Mouse (Mus musculus): ENCODE measurements around the gene Klk1b4. TPM values are rescaled to one million over a fixed set of nuclear protein-coding genes. Genes with fewer than 3 reads are reported as not detected.

Gene Klk1b4
- polyA plus RNA-seq, 1 experiment from 2014 or later = not detected

- Histone ChIP-seq H3K27ac (no peak within 1 kb of the TSS), H3K4me3 (no peak within 1 kb of the TSS), H3K4me2 (no peak within 1 kb of the TSS), H3K4me1 (no peaks in the 10 kb centered on the region), H3K9ac (no peak within 1 kb of the TSS), H3K27me3 (peaks cover 7% of the 10 kb centered on the region; the same call in 1 of the 2 replicates), H3K36me3 (peaks cover 9% of the 10 kb centered on the region), H3K9me3 (no peaks in the 10 kb centered on the region)
- 87% methylated on average over 4 of the region's 4 CpGs for WGBS
- ATAC-seq (ENCODE audit: borderline replicate concordance, extremely low read depth, low FRiP score, low TSS enrichment) = no peak
Observed at GRCm38 (mm10) chr7:44257278-44257677, 50.0 kb downstream of the Klk1b4 start, which contains the start of gene Acp4. Acp4 (minus strand) TSS chr7:44257378.

DNA sequence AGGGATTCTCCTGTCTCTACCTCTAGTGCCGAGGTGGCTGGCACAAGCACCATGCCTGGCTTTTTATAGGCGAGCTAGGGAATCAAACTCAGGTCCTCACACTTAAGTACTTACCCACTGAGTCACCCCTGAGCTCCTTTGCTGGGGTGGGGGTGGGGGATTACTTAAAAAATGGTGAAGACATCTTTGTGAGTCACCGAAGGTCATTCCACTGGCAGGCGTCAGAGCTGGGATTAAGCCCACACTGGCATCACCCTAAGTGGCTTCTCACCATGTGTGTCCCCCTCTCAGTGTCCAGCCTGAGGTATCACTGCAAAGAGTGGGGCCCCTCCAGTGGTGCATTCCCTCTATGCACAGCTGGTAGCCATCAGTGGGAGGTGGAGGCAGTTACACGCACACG is 53.2 kb downstream of the Klk1b4 start:
- Histone ChIP-seq H3K9me3 (no peaks in the 10 kb centered on the region), H3K4me1 (peaks cover 5% of the 10 kb centered on the region; the same call in 1 of the 2 replicates), H3K4me2 (no peak overlapping the region), H3K36me3 (no peaks in the 10 kb centered on the region), H3K9ac (no peak overlapping the region), H3K27ac (no peak overlapping the region), H3K27me3 (peaks cover 26% of the 10 kb centered on the region), H3K4me3 (no peak overlapping the region)
- 66% methylated on average over 6 of the region's 6 CpGs for WGBS
- ATAC-seq (ENCODE audit: borderline replicate concordance, extremely low read depth, low FRiP score, low TSS enrichment) = no peak

- WGBS = 40% methylated on average over 5 of the region's 5 CpGs
- Histone ChIP-seq H3K27me3 (peaks cover 26% of the 10 kb centered on the region), H3K4me3 (no peak within 1 kb of the TSS), H3K9me3 (no peaks in the 10 kb centered on the region), H3K36me3 (no peaks in the 10 kb centered on the region), H3K27ac (no peak within 1 kb of the TSS), H3K4me1 (peaks cover 5% of the 10 kb centered on the region; the same call in 1 of the 2 replicates), H3K9ac (no peak within 1 kb of the TSS), H3K4me2 (no peak within 1 kb of the TSS)
- ATAC-seq (ENCODE audit: borderline replicate concordance, extremely low read depth, low FRiP score, low TSS enrichment) = no peak
Observed at GRCm38 (mm10) chr7:44261147-44261546, 53.9 kb downstream of the Klk1b4 start, which contains the start of gene Gm15517. Gm15517 (plus strand) TSS chr7:44261447.

Other genes starting within 250 kb of the Klk1b4 start
- gene Klk1b1, start 240.7 kb upstream of the Klk1b4 start, polyA plus RNA-seq (2015; fragmentation: Nextera tagmentation; extraction: Ambion mirVana) = not detected in 2 replicates
- gene Klk1b9, start 231.4 kb upstream of the Klk1b4 start, polyA plus RNA-seq (2015; fragmentation: Nextera tagmentation; extraction: Ambion mirVana) = not detected in 2 replicates
- not detected in 2 replicates for gene Klk1b11, start 211.6 kb upstream of the Klk1b4 start, polyA plus RNA-seq (2015; fragmentation: Nextera tagmentation; extraction: Ambion mirVana)
- gene Klk1b26, start 195.3 kb upstream of the Klk1b4 start, polyA plus RNA-seq (2015; fragmentation: Nextera tagmentation; extraction: Ambion mirVana) = not detected in 2 replicates
- not detected in 2 replicates for gene Klk1b27, start 155.1 kb upstream of the Klk1b4 start, polyA plus RNA-seq (2015; fragmentation: Nextera tagmentation; extraction: Ambion mirVana)
- gene Klk1b21, start 105.1 kb upstream of the Klk1b4 start, polyA plus RNA-seq (2015; fragmentation: Nextera tagmentation; extraction: Ambion mirVana) = not detected in 2 replicates
- not detected in 2 replicates for gene Klk1b22, start 94.8 kb upstream of the Klk1b4 start, polyA plus RNA-seq (2015; fragmentation: Nextera tagmentation; extraction: Ambion mirVana)
- not detected in 2 replicates for gene Klk1b16, start 70.7 kb upstream of the Klk1b4 start, polyA plus RNA-seq (2015; fragmentation: Nextera tagmentation; extraction: Ambion mirVana)
- not detected in 2 replicates for gene Klk1b24, start 19.2 kb upstream of the Klk1b4 start, polyA plus RNA-seq (2015; fragmentation: Nextera tagmentation; extraction: Ambion mirVana)
- not detected in 2 replicates for gene Klk1b3, start 9.2 kb upstream of the Klk1b4 start, polyA plus RNA-seq (2015; fragmentation: Nextera tagmentation; extraction: Ambion mirVana)
- gene Klk1b5, start 8.5 kb downstream of the Klk1b4 start, polyA plus RNA-seq (2015; fragmentation: Nextera tagmentation; extraction: Ambion mirVana) = not detected in 2 replicates
- gene Klk1, start 17.9 kb downstream of the Klk1b4 start, polyA plus RNA-seq (2015; fragmentation: Nextera tagmentation; extraction: Ambion mirVana) = 0.20 TPM in 1 of 2 replicates, not detected in the other
- not detected in 2 replicates for gene Gm36864, start 28.7 kb downstream of the Klk1b4 start, polyA plus RNA-seq (2015; fragmentation: Nextera tagmentation; extraction: Ambion mirVana)
- gene 1700028J19Rik, start 39.3 kb downstream of the Klk1b4 start, polyA plus RNA-seq (2015; fragmentation: Nextera tagmentation; extraction: Ambion mirVana) = 1.4 TPM in 2 replicates
- gene 2410002F23Rik, start 39.3 kb downstream of the Klk1b4 start, polyA plus RNA-seq (2015; fragmentation: Nextera tagmentation; extraction: Ambion mirVana) = 133 TPM in 2 replicates
- gene Acp4, start 49.9 kb downstream of the Klk1b4 start, polyA plus RNA-seq (2015; fragmentation: Nextera tagmentation; extraction: Ambion mirVana) = not detected in 2 replicates
- gene Gm15517, start 54.0 kb downstream of the Klk1b4 start, polyA plus RNA-seq (2015; fragmentation: Nextera tagmentation; extraction: Ambion mirVana) = not detected in 2 replicates
- gene Clec11a, start 99.5 kb downstream of the Klk1b4 start, polyA plus RNA-seq (2015; fragmentation: Nextera tagmentation; extraction: Ambion mirVana) = 2.5 and 2.6 TPM in 2 replicates
- 0.96 and 1.1 TPM in 2 replicates for gene Shank1, start 102.8 kb downstream of the Klk1b4 start, polyA plus RNA-seq (2015; fragmentation: Nextera tagmentation; extraction: Ambion mirVana)
- 2.1 and 2.3 TPM in 2 replicates for gene Syt3, start 176.7 kb downstream of the Klk1b4 start, polyA plus RNA-seq (2015; fragmentation: Nextera tagmentation; extraction: Ambion mirVana)
- 1.1 and 1.4 TPM in 2 replicates for gene 1700008O03Rik, start 178.4 kb downstream of the Klk1b4 start, polyA plus RNA-seq (2015; fragmentation: Nextera tagmentation; extraction: Ambion mirVana)
- 0.88 and 0.98 TPM in 2 replicates for gene Lrrc4b, start 221.6 kb downstream of the Klk1b4 start, polyA plus RNA-seq (2015; fragmentation: Nextera tagmentation; extraction: Ambion mirVana)

Measured in lung, embryonic 15.5 days (tissue).